Mouse (Mus musculus) lung, postnatal 4 days (tissue): ENCODE measurements at regions not wholly inside any gene's neighbourhood (a gene's known extent, or its start where the extent isn't known, plus 50 kb on each side); places are given as distances from the start of the nearest gene placed in this dataset.

Source experiments
- DNase-seq, 2 experiments: peaks; one replicate each; pipeline ENCODE4 v3.0.0; 2021

DNA sequence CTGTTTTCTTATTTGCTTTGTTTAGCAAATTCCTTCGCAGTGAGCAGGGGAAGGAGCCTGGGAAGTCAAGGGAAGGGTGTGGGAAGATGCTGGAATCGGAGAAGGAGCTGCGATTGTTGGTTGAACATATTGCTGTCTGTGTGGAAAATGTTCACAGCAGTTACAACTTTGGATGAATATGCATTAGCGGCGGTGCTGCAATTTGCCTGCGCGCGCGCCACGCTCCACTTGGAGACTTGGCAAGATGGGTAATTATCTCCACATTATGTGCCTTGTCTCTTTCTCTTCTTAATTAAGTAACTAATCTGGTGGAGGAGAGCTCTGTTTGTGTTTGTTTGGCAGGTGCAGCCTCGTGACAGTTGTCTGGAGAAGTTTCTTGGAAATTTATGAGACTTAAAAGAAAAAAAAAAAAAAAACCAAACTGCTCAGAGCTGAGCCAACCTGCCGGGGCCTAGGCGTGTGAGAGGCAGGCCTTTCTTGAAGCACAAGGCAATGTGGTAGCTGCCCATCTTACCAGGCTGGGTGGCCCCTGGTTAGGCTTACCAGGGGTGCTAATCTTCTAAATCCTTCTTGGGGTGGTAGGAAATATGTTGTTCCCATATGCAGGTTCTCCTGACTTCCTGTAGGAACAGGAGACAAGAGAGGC is 279.2 kb upstream of the Tle3 start:
- DNase-seq: no peak

GRCm38 (mm10) chr9:61095069-61095775 is 276.9 kb upstream of the Tle3 start:
- DNase-seq: peak in 1 of 2 experiments; percentile 12

GRCm38 (mm10) chr9:61101741-61102450 is 270.3 kb upstream of the Tle3 start:
- no peak for DNase-seq

GRCm38 (mm10) chr9:61102451-61103358 is 269.5 kb upstream of the Tle3 start:
- peak; percentile 21 to 39 for DNase-seq

DNA sequence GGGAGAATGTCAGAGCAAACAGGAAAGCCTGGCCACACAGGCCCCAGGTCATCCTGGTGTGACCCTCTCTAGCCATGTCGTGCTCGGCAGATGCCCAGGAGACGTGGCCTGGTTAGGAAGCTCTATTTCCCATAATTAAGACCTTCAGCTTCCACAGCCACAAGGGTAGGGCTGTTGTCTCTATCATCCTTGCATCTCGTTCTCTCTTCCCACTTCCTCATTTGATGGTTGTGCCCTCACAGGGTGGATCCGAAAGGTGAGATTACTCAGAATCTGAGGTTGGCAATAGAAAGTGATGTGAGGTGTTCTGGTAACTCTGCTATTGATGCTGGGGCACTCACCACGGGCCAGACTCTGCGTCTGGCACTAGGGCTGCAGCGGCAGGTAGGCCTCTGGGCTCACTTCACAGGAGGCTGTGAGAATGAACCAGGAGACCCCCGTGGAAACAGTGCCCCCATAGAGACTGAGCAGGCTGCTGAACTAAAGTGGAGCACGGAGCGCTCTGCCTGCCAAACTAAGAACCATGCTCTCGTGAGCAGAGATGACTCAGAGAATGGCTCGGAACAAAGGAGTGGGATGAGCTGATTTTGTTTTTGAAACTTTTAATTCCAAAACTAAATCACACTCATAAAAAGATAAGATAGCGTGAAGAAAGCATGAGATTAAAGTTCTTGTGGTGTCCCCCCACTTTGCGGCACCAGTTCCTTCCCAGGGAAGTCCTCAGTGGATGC is 266.5 kb upstream of the Tle3 start:
- no peak for DNase-seq

- DNase-seq: no peak
These were observed 262.5 kb upstream of the Tle3 start for GRCm38 (mm10) chr9:61109519-61110285.

DNA sequence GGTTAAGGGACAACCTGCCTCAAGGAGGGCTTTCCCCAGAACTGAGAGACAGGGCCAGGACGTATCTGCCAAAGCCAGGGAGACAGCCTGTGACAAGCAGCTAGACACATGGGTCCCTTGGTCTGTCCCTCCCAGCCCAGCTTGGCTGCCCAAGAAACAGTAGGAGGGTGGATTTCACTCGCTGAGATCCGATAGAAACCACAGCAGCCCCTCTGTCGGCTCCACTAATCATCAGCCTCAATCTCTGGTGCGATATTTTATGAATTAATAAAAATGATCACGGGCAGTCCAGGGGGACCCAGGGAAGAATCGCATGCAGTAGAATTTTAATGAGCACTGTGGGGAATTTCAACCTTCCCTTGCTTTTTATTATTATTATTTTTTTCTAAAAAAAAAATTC is 261.0 kb upstream of the Tle3 start:
- no peak for DNase-seq

DNA sequence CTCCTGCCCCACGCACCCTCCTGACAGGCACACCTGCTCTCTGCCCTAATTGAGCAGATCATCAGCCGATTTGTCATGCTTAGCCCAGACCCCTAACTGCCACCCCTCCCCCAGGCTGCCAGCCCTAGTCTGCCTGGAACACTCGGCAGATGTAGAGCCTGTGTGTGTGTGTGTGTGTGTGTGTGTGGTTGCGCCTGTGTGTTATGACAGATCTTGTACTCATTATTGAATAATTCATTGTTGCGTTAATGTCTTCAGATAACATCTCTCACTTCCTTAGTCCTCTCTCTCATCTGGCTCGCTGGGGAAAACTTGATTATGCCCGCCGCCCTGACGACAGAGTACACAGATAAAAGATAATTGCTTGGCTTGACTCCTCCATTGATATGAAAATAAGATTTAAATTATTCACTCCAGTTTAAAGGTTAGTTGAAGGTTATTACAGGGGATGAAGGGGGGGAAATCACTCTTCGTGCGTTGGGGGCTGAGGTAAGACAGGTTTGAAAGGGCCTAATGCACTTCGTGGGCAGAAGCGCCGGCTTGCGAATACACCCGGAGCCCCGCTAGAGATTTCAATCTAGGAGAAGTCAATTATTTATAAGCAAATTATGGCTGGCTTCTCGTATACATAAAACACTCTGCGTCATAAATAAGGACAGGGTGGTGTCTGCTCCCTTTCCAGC is 260.3 kb upstream of the Tle3 start:
- peak; percentile 31 to 57 for DNase-seq

GRCm38 (mm10) chr9:61119252-61119651 is 252.9 kb upstream of the Tle3 start:
- DNase-seq: peak in 1 of 2 experiments; percentile 18

DNA sequence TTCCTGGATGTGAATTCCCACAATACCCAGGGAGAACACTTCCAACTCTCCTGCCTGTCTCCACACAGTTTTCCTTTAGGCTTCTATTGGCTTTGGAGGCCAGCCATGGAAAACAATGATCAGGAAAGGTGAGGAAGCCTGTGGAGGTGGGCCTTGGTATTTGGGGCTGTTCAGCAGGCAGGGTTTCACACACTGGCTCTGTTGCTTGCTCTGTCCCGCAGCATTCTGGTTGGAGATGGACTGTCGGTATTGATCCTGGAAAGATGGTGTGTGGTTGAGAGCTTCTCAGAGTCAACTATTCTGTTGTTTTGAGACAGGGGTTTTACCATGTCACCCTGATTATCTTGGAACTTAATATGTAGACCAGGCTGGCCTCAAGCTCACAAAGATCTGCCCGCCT is 251.6 kb upstream of the Tle3 start:
- DNase-seq: no peak

DNA sequence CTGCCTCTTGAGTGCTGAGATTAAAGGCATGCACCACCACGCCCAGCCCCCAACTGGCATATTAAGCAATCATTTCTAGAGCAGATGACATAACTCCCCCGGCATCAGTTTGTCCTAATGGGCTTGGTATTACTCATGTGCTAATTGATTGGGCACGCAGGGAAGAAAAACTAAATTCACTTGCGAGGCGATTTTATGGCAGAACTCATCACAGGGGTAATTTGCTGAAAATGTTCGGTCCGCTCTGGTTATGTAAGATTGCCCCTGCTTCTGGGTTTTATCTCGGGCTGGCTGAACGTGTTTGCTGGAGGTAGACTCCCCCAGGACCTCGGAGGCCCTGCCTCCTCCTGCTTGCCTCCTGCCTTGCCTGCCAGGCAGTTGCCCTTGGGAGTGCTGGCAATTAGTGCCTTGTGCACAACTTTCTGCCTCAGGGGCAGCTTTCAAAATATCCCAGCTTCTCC is 251.2 kb upstream of the Tle3 start:
- DNase-seq: no peak

- DNase-seq: no peak
These were observed 248.7 kb upstream of the Tle3 start for GRCm38 (mm10) chr9:61123431-61123830.

DNA sequence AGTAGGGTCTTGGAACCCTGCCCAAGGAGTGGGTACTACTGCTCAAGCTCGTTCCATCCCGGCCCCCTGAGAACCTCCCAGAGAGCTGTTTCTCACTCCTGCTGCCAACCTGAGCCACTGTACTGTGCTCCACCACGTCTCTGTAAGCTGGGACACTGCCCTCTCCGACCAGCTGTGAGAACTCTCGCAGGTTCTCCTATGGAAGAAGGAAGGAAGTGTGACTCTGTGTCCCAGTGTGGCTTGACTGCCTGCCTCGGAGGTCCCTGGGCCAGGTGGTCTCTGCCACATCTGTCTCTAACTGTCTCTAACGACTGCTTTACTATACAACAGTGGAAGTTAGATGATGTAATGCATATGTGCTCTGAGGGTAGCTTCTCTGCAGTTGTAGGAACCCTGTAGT is 246.4 kb upstream of the Tle3 start:
- DNase-seq: no peak

- no peak for DNase-seq
These were observed 244.1 kb upstream of the Tle3 start for GRCm38 (mm10) chr9:61128077-61128476.

DNA sequence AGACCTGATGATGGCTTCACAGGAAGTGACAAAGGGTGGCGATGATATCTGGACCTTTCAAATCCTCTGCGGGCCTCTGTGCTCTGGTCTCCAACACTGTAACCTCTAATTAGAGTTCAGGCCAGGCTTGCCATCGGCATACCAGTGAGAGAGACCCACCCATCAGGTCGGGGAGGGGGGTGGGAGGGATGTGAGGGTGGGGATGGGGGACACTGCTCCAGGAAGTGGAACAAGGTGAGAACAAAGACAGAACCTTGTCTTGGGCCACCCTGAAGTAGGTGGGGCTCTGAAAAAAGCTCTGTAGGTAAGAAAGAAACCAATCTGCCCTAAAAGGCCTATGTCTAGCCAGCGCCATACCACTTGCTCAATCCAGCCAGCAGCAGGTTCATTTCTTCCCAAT is 243.0 kb upstream of the Tle3 start:
- DNase-seq: no peak

- DNase-seq: peak in 1 of 2 experiments; percentile 9
These were observed 241.3 kb upstream of the Tle3 start for GRCm38 (mm10) chr9:61130877-61131276.

- DNase-seq: no peak
These were observed 236.8 kb upstream of the Tle3 start for GRCm38 (mm10) chr9:61135263-61135882.

DNA sequence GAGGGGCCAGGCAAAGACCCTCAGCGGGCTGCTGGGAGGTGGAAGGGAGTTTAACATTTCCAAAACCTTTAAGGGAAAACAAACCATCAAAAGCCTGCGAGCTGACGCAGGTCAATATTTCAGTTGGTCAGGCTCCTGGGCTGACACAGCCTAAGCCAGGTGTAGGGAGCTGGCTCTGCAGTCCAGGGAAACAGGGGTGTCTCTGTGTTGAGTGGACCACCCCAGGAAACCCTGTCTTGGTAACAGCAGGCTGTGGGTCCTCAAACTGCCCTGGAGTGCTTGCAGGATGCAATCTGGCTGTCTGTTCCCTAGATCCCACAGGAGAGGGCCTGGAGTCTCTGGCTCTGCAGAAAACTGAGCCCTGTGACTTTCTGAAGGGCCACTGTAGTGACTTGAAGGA is 236.2 kb upstream of the Tle3 start:
- DNase-seq: no peak

GRCm38 (mm10) chr9:61138741-61139368 is 233.3 kb upstream of the Tle3 start:
- DNase-seq: no peak

GRCm38 (mm10) chr9:61143101-61143500 is 229.1 kb upstream of the Tle3 start:
- DNase-seq: no peak
